Mouse (Mus musculus) embryonic facial prominence, embryonic 15.5 days (tissue): ENCODE results near the gene CT030661.1. TPM values are rescaled to one million over a fixed set of nuclear protein-coding genes. Genes with fewer than 3 reads are reported as not detected.
A peak's percentile ranks its signal among the peaks of the same experiment; 100 is the strongest.
"Not testable (repeated sequence)": the region's sequence is repeated elsewhere in the genome, so short reads cannot be mapped to it uniquely, and the experiment has no call there.

Source experiments
- ATAC-seq: fragments of 200-750 bp; cut with Nextera tagmentation; 2 replicates; pipeline ENCODE4 v1.8.0; 2017; ENCODE audit warnings: low read depth, moderate TSS enrichment; ENCODE audit not compliant: insufficient number of reproducible peaks, low FRiP score, low TSS enrichment
- H3K27ac ChIP-seq: fragments of 300-500 bp; sonication (generic); replicated peaks from 2 replicates; pipeline ENCODE4 v1.5.1; 2015; ENCODE audit warnings: mild to moderate bottlenecking, inconsistent platforms
- H3K27me3 ChIP-seq: fragments of 300-500 bp; sonication (generic); 2 replicates; pipeline ENCODE4 v1.6.1; 2015; ENCODE audit warnings: inconsistent platforms
- H3K36me3 ChIP-seq: fragments of 300-500 bp; sonication (generic); 2 replicates; pipeline ENCODE4 v1.6.1; 2015; ENCODE audit warnings: mild to moderate bottlenecking, inconsistent platforms
- H3K4me1 ChIP-seq: fragments of 300-500 bp; sonication (generic); 2 replicates; pipeline ENCODE4 v1.6.1; 2015; ENCODE audit warnings: inconsistent platforms
- H3K4me2 ChIP-seq: fragments of 300-500 bp; sonication (generic); replicated peaks from 2 replicates; pipeline ENCODE4 v1.6.1; 2015; ENCODE audit warnings: mild to moderate bottlenecking, inconsistent platforms
- H3K4me3 ChIP-seq: fragments of 300-500 bp; sonication (generic); replicated peaks from 2 replicates; pipeline ENCODE4 v1.5.1; 2015; ENCODE audit warnings: mild to moderate bottlenecking, inconsistent platforms
- H3K9ac ChIP-seq: fragments of 300-500 bp; sonication (generic); 2 replicates; pipeline ENCODE4 v1.6.1; 2015; ENCODE audit warnings: inconsistent platforms
- H3K9me3 ChIP-seq: fragments of 300-500 bp; sonication (generic); replicated peaks from 2 replicates; pipeline ENCODE4 v1.6.1; 2016; ENCODE audit warnings: inconsistent platforms
- WGBS: fragments of 180-500 bp; shearing (Covaris S2); methylation state at CpG from one replicate; pipeline ENCODE4 v1.1.7; 2015; 5-methylcytosine and 5-hydroxymethylcytosine counted together
- polyA plus RNA-seq: library from polyadenylated mRNA; unstranded; fragments of >200 nt; fragmentation: Nextera tagmentation; extraction: Ambion mirVana; gene quantifications from 2 replicates; pipeline ENCODE4 v1.2.1, GENCODE M21; 2015

Gene CT030661.1
- polyA plus RNA-seq = 9.2 and 10.2 TPM in 2 replicates

- WGBS = under 1% methylated on average over 20 of the region's 20 CpGs
These were observed at the start of gene CT030661.1 for GRCm38 (mm10) chr17:22314730-22315226. Gene CT030661.1 (minus strand): TSS chr17:22314837.

GRCm38 (mm10) chr17:22363895-22364294 is 49.3 kb upstream of the CT030661.1 start:
- H3K36me3 ChIP-seq = peaks cover 11% of the 10 kb centered on the region
- WGBS = 91% methylated on average over 3 of the region's 3 CpGs
- no peak overlapping the region for H3K4me3 ChIP-seq

More at GRCm38 (mm10) chr17:22314730-22315226, at the start of gene CT030661.1:
- Histone ChIP-seq H3K9ac (peak within 1 kb of the TSS; percentile 57), H3K4me2 (peak within 1 kb of the TSS; percentile 54), H3K4me3 (peak within 1 kb of the TSS; percentile 64), H3K27ac (peak within 1 kb of the TSS; percentile 71)
- not testable (repeated sequence) for H3K9me3 ChIP-seq, H3K36me3 ChIP-seq, H3K27me3 ChIP-seq, H3K4me1 ChIP-seq
- peak; percentile 99 for ATAC-seq

GRCm38 (mm10) chr17:22361101-22361781 is 46.6 kb upstream of the CT030661.1 start, which contains the start of the genes Zfp944 and Zfp758:
Gene Zfp944 (minus strand): TSS chr17:22361400.
Gene Zfp758 (plus strand): TSS chr17:22361453.
- Histone ChIP-seq H3K36me3 (peaks cover 12% of the 10 kb centered on the region), H3K4me2 (peak within 1 kb of the TSS; percentile 51), H3K27ac (peak within 1 kb of the TSS; percentile 85), H3K4me3 (peak within 1 kb of the TSS; percentile 57), H3K4me1 (peaks cover 13% of the 10 kb centered on the region; the same call in 1 of the 2 replicates), H3K9ac (peak within 1 kb of the TSS; percentile 50)
- not testable (repeated sequence) for H3K9me3 ChIP-seq, H3K27me3 ChIP-seq
- ATAC-seq = peak; percentile 92
- WGBS = 2% methylated on average over 29 of the region's 43 CpGs

More at GRCm38 (mm10) chr17:22363895-22364294, 49.3 kb upstream of the CT030661.1 start:
- Histone ChIP-seq H3K4me2 (no peak overlapping the region), H3K9ac (no peak overlapping the region), H3K27ac (no peak overlapping the region), H3K9me3 (peaks cover 6% of the 10 kb centered on the region; the same call in 1 of the 2 replicates), H3K27me3 (no peaks in the 10 kb centered on the region), H3K4me1 (peaks cover 13% of the 10 kb centered on the region; the same call in 1 of the 2 replicates)
- ATAC-seq = no peak

GRCm38 (mm10) chr17:22360572-22360971 is 45.9 kb upstream of the CT030661.1 start:
- Histone ChIP-seq H3K4me1 (peaks cover 13% of the 10 kb centered on the region; the same call in 1 of the 2 replicates), H3K27me3 (no peaks in the 10 kb centered on the region), H3K9me3 (no peaks in the 10 kb centered on the region), H3K4me2 (peak overlapping the region; percentile 51), H3K9ac (peak overlapping the region; percentile 50; the same call in 1 of the 2 replicates), H3K27ac (no peak overlapping the region), H3K4me3 (peak overlapping the region; percentile 57), H3K36me3 (peaks cover 12% of the 10 kb centered on the region)
- no peak for ATAC-seq
- 27% methylated on average over 5 of the region's 5 CpGs for WGBS

- no peak overlapping the region for H3K9ac ChIP-seq
- H3K4me1 ChIP-seq = no peaks in the 10 kb centered on the region
- H3K4me2 ChIP-seq = no peak overlapping the region
- H3K27ac ChIP-seq = no peak overlapping the region
- no peak overlapping the region for H3K4me3 ChIP-seq
- ATAC-seq = no peak
- H3K27me3 ChIP-seq = no peaks in the 10 kb centered on the region
- no peaks in the 10 kb centered on the region for H3K9me3 ChIP-seq
- H3K36me3 ChIP-seq = peaks cover 30% of the 10 kb centered on the region
These were observed 38.2 kb upstream of the CT030661.1 start for GRCm38 (mm10) chr17:22352794-22353193.

GRCm38 (mm10) chr17:22315247-22315646 is 610 bp upstream of the CT030661.1 start:
- whole genome bisulfite sequencing = 17% methylated on average over 2 of the region's 2 CpGs
- H3K9me3 ChIP-seq, H3K4me1 ChIP-seq, H3K36me3 ChIP-seq, ATAC-seq, H3K27me3 ChIP-seq: not testable (repeated sequence)
- Histone ChIP-seq H3K4me2 (peak overlapping the region; percentile 54), H3K4me3 (peak overlapping the region; percentile 64), H3K27ac (0 out of 2 replicates have a peak overlapping the region, but pooled peaks have one; percentile 71), H3K9ac (peak overlapping the region; percentile 57; the same call in 1 of the 2 replicates)

- Histone ChIP-seq H3K27ac (peak overlapping the region; percentile 71; the same call in 1 of the 2 replicates), H3K9ac (peak overlapping the region; percentile 57), H3K4me2 (peak overlapping the region; percentile 54), H3K4me3 (peak overlapping the region; percentile 64)
- H3K36me3 ChIP-seq, H3K9me3 ChIP-seq, H3K4me1 ChIP-seq, H3K27me3 ChIP-seq: not testable (repeated sequence)
- peak; percentile 76 for ATAC-seq
- 1% methylated on average over 3 of the region's 3 CpGs for WGBS
These were observed 418 bp downstream of the CT030661.1 start for GRCm38 (mm10) chr17:22314219-22314618.

Other genes with a start within 250 kb of the CT030661.1 start
- 1.7 and 1.9 TPM in 2 replicates for gene Zfp947, start 148.6 kb downstream of the CT030661.1 start, polyA plus RNA-seq
- gene Zfp994, start 89.2 kb downstream of the CT030661.1 start, polyA plus RNA-seq = 2.1 and 2.2 TPM in 2 replicates
- 13.0 and 13.5 TPM in 2 replicates for gene Zfp944, start 46.6 kb upstream of the CT030661.1 start, polyA plus RNA-seq
- 9.1 TPM in 2 replicates for gene Zfp758, start 46.6 kb upstream of the CT030661.1 start, polyA plus RNA-seq
- gene Zfp946, start 109.4 kb upstream of the CT030661.1 start, polyA plus RNA-seq = 11.9 and 12.1 TPM in 2 replicates